Mouse (Mus musculus): ENCODE measurements at regions not wholly inside any gene's neighbourhood (a gene's known extent, or its start where the extent isn't known, plus 50 kb on each side); places are given as distances from the start of the nearest gene placed in this dataset.

DNA sequence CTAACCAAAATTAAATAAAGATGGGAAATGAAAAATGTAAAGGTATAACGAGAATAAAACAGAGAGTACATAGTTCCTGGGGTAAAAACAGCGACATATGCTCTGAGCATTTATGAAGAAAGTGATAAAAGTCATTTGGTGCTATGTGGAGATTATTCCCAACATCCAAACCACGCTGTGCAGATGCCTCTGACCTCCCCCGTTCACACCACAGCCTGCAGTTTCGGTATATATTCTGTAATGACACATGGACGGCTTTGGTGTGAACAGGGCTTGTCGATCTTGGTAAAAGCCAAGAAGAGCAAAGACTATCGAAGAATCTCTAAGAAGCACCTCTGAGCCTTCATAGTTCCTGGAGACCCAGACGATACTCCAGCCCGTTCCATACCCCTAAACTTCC lies 95.2 kb upstream of the Ppp1r26 start:
- DNase-seq (ENCODE audit: low spot score): no peak

DNA sequence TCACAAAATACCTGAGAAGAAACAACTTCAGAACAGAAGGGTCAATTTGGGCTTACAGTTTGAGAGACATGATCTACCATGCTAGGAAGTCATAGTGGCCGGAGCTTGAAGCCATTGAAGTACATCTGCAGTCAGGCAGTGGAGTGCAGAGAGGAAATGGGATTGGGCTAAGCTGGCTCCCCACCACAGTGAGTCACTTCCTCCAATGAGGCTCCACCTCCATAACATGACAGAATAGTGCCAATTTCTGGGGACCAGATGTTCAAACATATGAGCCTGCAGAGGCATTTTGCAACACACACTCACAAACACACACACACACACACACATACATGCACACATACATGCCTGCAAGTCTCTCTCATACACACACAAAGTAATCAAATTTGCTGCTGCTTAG lies 93.7 kb upstream of the Ppp1r26 start:
- no peak for DNase-seq (ENCODE audit: low spot score)

DNA sequence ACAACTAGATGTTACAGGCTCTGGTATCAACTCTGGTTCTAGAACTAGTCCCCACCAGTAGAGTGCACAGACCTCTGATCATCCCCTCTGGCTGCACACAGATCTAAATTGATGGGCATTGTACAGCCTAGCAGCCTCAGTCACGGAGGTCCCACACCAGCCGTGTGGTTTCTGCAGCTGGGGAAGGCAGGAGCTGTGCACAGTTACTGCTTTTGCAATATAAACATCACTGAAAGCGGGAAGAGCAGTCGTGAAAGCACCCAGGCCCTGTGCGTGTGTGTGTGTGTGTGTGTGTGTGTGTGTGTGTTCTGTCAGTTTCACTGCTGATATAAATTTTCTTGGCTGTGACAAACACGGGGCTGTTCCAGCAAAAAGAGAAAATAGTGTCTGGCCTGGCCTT lies 84.4 kb upstream of the Ppp1r26 start:
- no peak for DNase-seq (ENCODE audit: low spot score)

DNA sequence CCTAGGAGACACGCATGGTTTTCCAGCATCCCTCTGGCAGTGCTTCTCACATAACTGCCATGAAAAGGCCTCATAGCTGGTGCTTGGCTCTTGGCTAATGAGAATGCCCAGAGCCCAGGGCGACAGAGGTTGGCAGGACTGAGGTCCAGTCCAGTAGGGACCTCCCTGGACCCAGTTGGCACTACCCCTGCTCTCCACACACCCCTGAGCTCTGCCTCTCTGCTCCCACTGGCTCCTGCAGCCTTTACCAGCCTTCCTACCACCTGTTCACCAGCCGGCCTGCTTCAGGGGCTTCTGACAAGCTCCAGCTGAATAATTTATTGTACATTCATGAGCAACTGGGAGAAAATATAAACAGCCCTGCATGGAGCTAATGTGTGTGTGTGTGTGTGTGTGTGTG lies 82.0 kb upstream of the Ppp1r26 start:
- DNase-seq (ENCODE audit: low spot score): no peak

DNA sequence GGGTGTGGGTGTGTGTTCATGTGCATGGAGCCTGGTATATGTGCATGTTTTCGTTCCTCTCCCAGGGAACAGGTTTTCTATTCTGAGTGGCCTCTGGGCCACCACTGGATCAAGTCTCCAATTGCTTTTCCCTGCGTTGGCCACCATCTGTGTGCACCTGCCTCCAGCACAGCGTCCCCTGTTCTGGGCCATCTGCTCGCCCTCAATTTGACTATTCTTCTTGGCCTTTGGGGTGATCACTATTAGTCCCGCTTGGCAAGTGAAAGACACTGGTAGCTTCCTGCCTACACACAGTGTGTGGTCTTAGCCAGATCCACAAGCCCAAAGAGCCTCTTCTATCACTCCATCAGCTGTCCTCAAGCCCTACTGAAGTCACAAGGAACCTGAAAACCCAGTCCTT lies 80.8 kb upstream of the Ppp1r26 start:
- no peak for DNase-seq (ENCODE audit: low spot score)

DNA sequence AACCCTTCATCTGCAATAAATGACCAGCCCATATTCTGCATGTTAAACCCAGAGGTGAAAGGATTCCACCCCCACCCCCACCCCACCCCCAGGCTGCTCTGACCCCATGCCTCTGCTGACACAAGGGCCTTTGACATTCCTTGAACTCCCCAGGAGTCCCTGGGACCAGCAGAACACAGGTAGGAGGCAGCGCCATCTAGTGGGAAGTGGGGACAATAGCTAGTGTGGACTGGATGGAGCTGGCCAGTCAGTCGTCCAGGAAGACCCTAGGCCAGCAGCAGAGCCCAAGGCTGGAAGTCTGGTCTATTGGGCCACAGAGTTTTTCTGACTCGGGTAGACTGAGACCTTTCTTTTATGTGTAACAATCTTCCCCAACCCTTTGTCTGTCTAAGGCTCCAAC lies 71.8 kb upstream of the Ppp1r26 start:
- DNase-seq (ENCODE audit: low spot score): no peak

DNA sequence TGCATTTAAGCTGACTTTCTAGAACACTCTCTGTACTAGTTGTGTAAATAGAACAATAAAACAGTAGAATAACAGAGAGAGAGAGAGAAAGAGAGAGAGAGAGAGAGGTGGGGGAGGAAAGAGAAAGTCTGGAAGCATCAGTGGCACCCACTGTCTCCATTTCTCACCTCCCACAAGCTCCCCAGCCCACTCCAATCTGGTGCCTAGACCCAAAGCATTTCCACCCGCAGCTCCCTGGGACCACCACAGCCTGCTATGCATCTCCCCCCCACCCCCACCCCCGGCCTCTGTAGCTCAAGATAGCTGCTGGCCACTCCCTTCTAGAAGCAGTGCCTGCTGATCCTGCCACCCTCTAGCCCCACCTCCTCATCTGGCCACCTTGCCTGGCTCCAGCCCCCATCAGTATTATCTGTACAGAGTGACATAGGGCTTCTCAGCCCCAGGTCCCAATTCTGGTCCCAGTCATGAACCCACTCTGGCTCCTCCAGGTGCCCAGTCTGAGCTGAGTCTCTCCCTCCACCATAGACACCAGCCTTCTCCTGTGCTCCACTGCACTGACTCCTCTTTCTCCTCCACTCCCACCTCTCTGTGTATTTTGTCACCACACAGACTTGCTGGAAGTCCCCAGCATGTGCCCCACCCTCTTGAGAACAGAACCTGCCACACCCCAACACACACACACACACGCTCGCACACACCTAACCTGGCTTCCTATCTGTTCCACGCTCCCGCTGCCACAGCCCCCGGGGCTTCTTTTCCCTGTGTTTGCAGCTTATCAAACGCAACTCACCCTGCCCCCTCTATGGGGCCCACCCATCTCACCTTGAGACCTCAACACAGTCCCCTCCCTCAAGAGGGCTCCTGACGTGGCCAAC lies 68.4 kb upstream of the Ppp1r26 start:
- no peak for DNase-seq (ENCODE audit: low spot score)

DNA sequence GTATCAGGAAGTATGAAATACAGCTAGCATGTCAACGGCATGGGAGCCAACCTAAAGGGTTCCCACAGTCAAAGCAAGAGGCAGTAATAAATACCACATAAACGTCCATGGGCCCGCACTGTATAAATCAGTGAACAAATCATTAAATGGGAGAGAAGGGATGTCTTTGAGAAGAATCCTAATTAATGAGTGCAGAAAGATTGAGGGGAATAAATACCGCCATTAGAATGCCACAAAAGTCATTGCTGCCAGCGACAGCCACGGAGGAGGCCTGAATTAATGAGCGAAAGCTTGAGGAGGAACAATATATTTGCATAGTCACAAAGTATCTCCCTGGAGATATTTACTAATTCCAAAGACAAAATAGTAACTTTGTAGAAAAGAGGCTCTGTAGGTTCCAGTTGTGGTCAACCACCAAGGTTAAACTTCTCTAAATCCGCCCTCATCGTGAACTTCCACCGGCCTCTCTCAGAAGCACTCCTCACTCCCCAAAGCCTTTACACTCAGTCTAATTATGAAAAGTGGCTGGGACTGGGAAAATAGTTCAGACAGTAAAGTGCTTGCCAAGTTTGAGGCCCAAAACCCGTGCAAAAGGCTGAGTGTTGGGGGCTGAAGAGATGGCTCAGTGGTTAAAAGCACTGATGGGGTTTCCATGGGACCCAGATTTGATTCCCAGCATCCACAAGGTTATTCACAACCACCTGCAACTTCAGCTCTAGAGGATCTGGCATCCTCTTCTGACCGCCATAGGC lies 64.4 kb upstream of the Ppp1r26 start:
- no peak for DNase-seq (ENCODE audit: low spot score)

DNA sequence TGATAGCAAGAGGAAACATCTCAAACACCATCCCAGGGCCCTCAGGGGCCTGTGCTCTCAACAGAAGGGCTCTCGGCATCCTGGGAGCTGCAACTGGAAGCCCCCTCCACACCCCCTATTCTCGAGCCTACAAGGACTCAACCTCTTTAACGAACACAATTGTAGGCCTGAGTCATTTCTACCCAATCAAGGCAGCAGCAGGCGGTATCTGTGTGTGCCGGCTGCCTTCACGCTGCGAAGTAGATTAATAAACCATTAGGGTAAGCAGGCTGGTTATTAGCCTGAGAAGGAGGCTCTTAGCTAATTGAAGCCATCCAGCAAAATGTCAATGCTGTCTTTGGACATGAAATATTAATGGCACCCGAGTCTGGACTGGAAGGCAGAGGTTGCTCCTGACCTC lies 61.7 kb upstream of the Ppp1r26 start:
- DNase-seq (ENCODE audit: low spot score): no peak

DNA sequence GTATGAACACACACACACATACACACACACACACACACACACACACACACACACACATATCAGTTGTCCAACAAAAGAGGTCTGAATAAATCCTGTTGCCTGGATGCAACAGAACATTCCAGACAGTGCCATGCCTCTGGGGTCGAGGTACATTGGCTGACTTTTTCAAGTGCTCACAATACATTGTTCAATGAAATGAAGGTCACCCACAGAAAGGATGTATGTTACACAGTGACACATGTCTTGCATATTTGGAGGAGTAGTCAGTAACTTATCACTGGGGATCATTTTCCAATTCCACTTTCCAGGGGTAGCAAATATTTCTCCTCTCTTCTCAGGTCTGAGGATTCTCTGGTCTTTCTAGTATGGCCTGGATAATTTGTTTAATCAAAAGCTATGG lies 59.8 kb upstream of the Ppp1r26 start:
- DNase-seq (ENCODE audit: low spot score): no peak

DNA sequence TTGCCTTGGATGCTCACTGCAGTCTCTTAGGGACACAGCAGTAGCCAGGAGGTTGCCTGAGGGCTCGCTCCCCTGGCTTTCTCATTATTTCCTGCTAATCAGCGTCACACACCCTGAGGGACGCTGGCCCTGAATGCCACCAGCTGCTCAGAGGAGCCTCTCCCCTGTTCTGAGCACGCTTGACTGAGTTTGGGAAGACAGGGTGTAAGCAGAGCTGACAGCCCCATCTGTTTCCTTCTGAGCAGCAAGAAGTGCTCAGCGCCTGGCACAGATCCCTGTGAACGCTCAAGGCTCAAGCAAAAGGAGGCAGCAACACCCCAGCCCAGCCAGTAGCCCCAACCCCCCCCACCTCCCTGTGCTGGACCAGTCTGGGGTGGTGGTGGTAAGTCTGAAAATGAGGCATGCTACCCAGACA lies 59.2 kb upstream of the Ppp1r26 start:
- no peak for DNase-seq (ENCODE audit: low spot score)

DNA sequence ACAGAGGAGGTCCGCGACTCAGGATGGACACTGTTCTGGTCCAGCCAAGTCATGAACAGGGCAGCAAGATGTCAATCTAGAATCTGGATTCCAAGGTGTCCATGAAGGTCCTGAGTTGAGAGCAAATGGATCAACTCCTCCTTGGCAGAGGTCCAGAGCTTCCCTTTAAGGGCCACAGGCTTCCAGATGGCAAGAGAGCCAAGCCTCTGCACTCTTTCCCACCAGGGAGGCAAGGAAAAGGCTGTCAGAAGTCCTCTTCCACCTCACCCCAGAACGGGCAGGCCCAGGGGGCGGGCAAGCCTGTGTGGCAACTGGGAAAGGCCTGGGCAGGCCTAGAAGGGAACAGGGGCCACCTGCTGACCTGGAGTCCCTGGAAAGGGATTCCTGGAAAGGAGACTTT lies 58.7 kb upstream of the Ppp1r26 start:
- DNase-seq (ENCODE audit: low spot score): no peak

DNA sequence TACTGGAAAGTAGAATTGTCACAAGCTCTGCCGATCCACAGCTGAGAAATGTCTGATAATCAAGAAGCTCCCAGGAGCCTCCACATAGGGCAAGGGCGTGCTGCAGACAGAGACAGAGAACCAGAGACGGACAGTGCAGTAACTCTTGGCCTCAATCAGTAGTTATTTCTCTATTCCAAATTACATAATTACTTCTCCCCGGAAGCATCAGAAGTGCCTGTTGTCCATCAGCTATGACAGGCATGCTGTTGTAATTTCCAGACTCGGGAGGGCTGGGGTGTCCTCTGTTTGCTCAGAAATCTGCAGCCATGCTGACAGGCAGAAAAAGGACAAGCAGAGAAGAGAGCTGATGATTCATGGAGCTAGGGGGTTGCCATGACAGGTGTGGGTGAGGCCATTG lies 56.9 kb upstream of the Ppp1r26 start:
- DNase-seq (ENCODE audit: low spot score): no peak

DNA sequence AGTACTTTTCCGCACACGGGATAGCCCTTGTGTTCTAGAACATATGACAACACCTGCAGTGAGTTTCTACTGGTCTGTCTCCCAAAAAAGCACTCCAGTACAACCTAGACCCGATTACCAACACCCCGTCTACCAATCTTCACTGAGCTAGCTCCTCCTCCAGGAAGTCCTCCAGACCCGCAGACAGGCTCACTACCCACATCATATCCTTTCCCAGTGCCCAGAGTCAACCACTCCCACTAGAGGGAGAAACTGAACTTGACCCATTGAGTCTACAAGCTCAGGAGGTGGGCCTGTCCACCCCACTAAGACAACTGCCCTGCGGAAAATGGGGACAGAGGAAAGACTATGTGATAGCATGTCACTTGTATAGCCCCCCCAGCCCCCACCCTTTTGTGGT lies 51.2 kb upstream of the Ppp1r26 start:
- DNase-seq (ENCODE audit: low spot score): no peak
